ENCODE assay signal across 21 mouse cellular contexts in genomic region chr17:79616621-79617020, GRCm38 (mm10). TPM values are rescaled to one million over a fixed set of nuclear protein-coding genes. Genes with fewer than 3 reads are reported as not detected.
DNase-seq lines count a peak whose midpoint lies in the region; ATAC-seq and TF ChIP-seq lines count a peak whose summit lies in the region.
"Had no signal": no experiment of that assay in that cellular context is flagged by ENCODE, and none has a peak within 500 bp of the region (broad histone marks: within the 10 kb centered on the region; RNA-seq: fewer than 3 reads in every experiment).

No protein-coding gene starts in this region.

- ATAC-seq in CD4-positive, CD25-positive, alpha-beta regulatory T cell, adult 4 months: no peak
- ATAC-seq in liver, embryonic 12.5 days: no peak
- ATAC-seq in inflammation-experienced regulatory T-cells, adult 6 months: peak; percentile 25
- ATAC-seq: forebrain, embryonic 15.5 days; intestine, postnatal 0 days had no signal

- TF ChIP-seq POLR2A in liver, adult 2 months (IDR thresholded peaks at IDR 0.05; ENCODE audit: extremely low read depth, insufficient read depth, low read length): no peak
- TF ChIP-seq POLR2A in heart, adult 2 months (IDR thresholded peaks at IDR 0.05; ENCODE audit: insufficient read depth, low read depth, low read length): no peak

- no peak overlapping the region for H3K27ac ChIP-seq in liver, adult 2 months (replicated peaks; ENCODE audit: insufficient read depth, low read depth, low read length)
- no peak overlapping the region for H3K27ac ChIP-seq in liver, embryonic 12.5 days
- no peak overlapping the region for H3K27ac ChIP-seq in heart, adult 2 months
- H3K27ac ChIP-seq: embryonic facial prominence, embryonic 15.5 days; forebrain, embryonic 10.5 days; forebrain, embryonic 15.5 days; hindbrain, embryonic 10.5 days; hindbrain, embryonic 14.5 days had no signal

- peaks cover 14% of the 10 kb centered on the region; the same call in 1 of the 2 replicates for H3K4me1 ChIP-seq in liver, adult 2 months (ENCODE audit: control insufficient read depth, insufficient read depth, low read length)
- peaks cover 11% of the 10 kb centered on the region for H3K4me1 ChIP-seq in liver, embryonic 12.5 days
- no peaks in the 10 kb centered on the region; the same call in 1 of the 2 replicates for H3K4me1 ChIP-seq in heart, adult 2 months (ENCODE audit: control insufficient read depth, insufficient read depth, low read length)
- H3K4me1 ChIP-seq: embryonic facial prominence, embryonic 15.5 days had no signal

- TF ChIP-seq CTCF in liver, adult 2 months (IDR thresholded peaks at IDR 0.05; ENCODE audit: low read depth, low read length): no peak
- no peak for TF ChIP-seq CTCF in heart, adult 2 months (IDR thresholded peaks at IDR 0.05)

- WGBS in liver, adult 2 months: 41% methylated on average over 4 of the region's 4 CpGs
- WGBS in liver, embryonic 12.5 days (ENCODE audit: insufficient replicate concordance): 74% methylated on average over 4 of the region's 4 CpGs
- 75% methylated on average over 4 of the region's 4 CpGs for WGBS in heart, adult 2 months

- no peaks in the 10 kb centered on the region for H3K27me3 ChIP-seq in liver, adult 2 months (ENCODE audit: control insufficient read depth, insufficient read depth, low read length)
- no peaks in the 10 kb centered on the region for H3K27me3 ChIP-seq in liver, embryonic 12.5 days (replicated peaks)
- no peaks in the 10 kb centered on the region for H3K27me3 ChIP-seq in heart, adult 2 months (ENCODE audit: control insufficient read depth, insufficient read depth, low read length)
- H3K27me3 ChIP-seq: embryonic facial prominence, embryonic 15.5 days; forebrain, embryonic 15.5 days; heart, embryonic 12.5 days had no signal

- H3K4me3 ChIP-seq in liver, adult 2 months (ENCODE audit: insufficient read depth, low read depth, low read length): no peak overlapping the region
- no peak overlapping the region for H3K4me3 ChIP-seq in liver, embryonic 12.5 days
- no peak overlapping the region for H3K4me3 ChIP-seq in heart, adult 2 months
- H3K4me3 ChIP-seq: embryonic facial prominence, embryonic 15.5 days; erythroblast, embryonic 14.5 days; forebrain, embryonic 10.5 days; forebrain, embryonic 15.5 days; heart, embryonic 12.5 days; hindbrain, embryonic 10.5 days had no signal

- DNase-seq in CD4-positive, CD25-positive, alpha-beta regulatory T cell, adult 2 months (ENCODE audit: low read depth, low spot score): peak; percentile 15
- peak; percentile 68 for DNase-seq in liver, adult 2 months (ENCODE audit: extremely low read depth, low read depth, low spot score)
- DNase-seq in thymus, postnatal 0 days (ENCODE audit: low spot score): no peak
- DNase-seq in heart, adult 2 months: no peak
- DNase-seq: adrenal gland, postnatal 25 days; cerebellum, adult 18-20 months; cerebellum, postnatal 10 days; embryo, embryonic 11 days; gastrocnemius, postnatal 10 days had no signal

- peaks cover 4% of the 10 kb centered on the region; the same call in 1 of the 2 replicates for H3K36me3 ChIP-seq in liver, adult 2 months (ENCODE audit: control insufficient read depth, insufficient read depth, low read length)
- no peaks in the 10 kb centered on the region for H3K36me3 ChIP-seq in liver, embryonic 12.5 days
- no peaks in the 10 kb centered on the region for H3K36me3 ChIP-seq in heart, adult 2 months (ENCODE audit: control insufficient read depth, insufficient read depth, low read length)
- H3K36me3 ChIP-seq: embryonic facial prominence, embryonic 15.5 days; forebrain, embryonic 10.5 days; forebrain, embryonic 15.5 days; hindbrain, embryonic 10.5 days had no signal

- H3K9me3 ChIP-seq in liver, embryonic 12.5 days (replicated peaks): no peaks in the 10 kb centered on the region
- H3K9me3 ChIP-seq: embryonic facial prominence, embryonic 15.5 days; forebrain, embryonic 10.5 days; forebrain, embryonic 15.5 days; heart, embryonic 12.5 days; hindbrain, embryonic 10.5 days had no signal

- TF ChIP-seq EP300 in heart, adult 2 months (IDR thresholded peaks at IDR 0.05; ENCODE audit: insufficient read depth, low read depth, low read length): no peak

- no peak overlapping the region for H3K4me2 ChIP-seq in liver, embryonic 12.5 days
- H3K4me2 ChIP-seq: embryonic facial prominence, embryonic 15.5 days; heart, embryonic 12.5 days; hindbrain, embryonic 14.5 days had no signal

- intact Hi-C loops in heart, adult 2 months (cut with DNase I): no loop called here

- peaks cover 7% of the 10 kb centered on the region; the same call in 1 of the 2 replicates for H3K79me2 ChIP-seq in liver, adult 2 months (ENCODE audit: control insufficient read depth, insufficient read depth, low read length)
- no peaks in the 10 kb centered on the region for H3K79me2 ChIP-seq in heart, adult 2 months (replicated peaks; ENCODE audit: control insufficient read depth, insufficient read depth, low read length)

- H3K9ac ChIP-seq in liver, adult 2 months (ENCODE audit: low read depth, low read length): no peak overlapping the region
- H3K9ac ChIP-seq in liver, embryonic 12.5 days: no peak overlapping the region
- H3K9ac ChIP-seq in heart, adult 2 months (ENCODE audit: low read depth, low read length): no peak overlapping the region
- H3K9ac ChIP-seq: embryonic facial prominence, embryonic 15.5 days; forebrain, embryonic 15.5 days; heart, embryonic 12.5 days; hindbrain, embryonic 14.5 days had no signal

RNA-seq across cellular contexts. Expression of gene Rmdn2, which starts 5.0 kb away (rescaled TPM):
- polyA plus RNA-seq in CD4-positive, CD25-positive, alpha-beta regulatory T cell, adult 4 months (2017; shearing (Covaris generic)): 1 to 10 TPM; 3.1 to 5.6 TPM
- 45.8 and 82.7 TPM in 2 replicates for total RNA-seq in liver, adult 2 months (2014; rRNA removed)
- 14.1 and 17.6 TPM in 2 replicates for polyA plus RNA-seq in liver, adult 2 months (2012; rRNA removed)
- 4.9 and 5.1 TPM in 2 replicates for polyA plus RNA-seq in liver, embryonic 12.5 days (2016; fragmentation: Nextera tagmentation; extraction: Ambion mirVana)
- 10 to 100 TPM in 1 of 3 experiments, 1 to 10 TPM in 2; 3.2 to 19.9 (median 6.9) TPM for polyA plus RNA-seq in inflammation-experienced regulatory T-cells, adult 6 months (2017; shearing (Covaris generic))
- polyA plus RNA-seq in thymus, postnatal 0 days (2015; fragmentation: Nextera tagmentation; extraction: Ambion mirVana): 5.3 and 5.5 TPM in 2 replicates
- total RNA-seq in heart, adult 2 months (2021): 10 to 100 TPM in 1 of 2 experiments, 1 to 10 TPM in 1; 9.5 to 12.5 TPM
- polyA plus RNA-seq in heart, adult 2 months (2012; rRNA removed): 3.5 and 6.9 TPM in 2 replicates
- total RNA-seq: MEL had no signal

Comparison
In these comparisons a context has a peak if more than half of its experiments do, and no peak if none do; other contexts are left out.
1. DNase-seq: peak in CD4-positive, CD25-positive, alpha-beta regulatory T cell, adult 2 months (single experiment) and liver, adult 2 months (single experiment); none in thymus, postnatal 0 days (single experiment) and heart, adult 2 months (0 of 2).